Mouse (Mus musculus) stomach, postnatal 0 days (tissue): ENCODE results near the gene Dppa3. TPM values are rescaled to one million over a fixed set of nuclear protein-coding genes. Genes with fewer than 3 reads are reported as not detected.

Experiments
- ATAC-seq: fragments of 200-750 bp; cut with Nextera tagmentation; 2 replicates; pipeline ENCODE4 v1.8.0; 2017; ENCODE audit not compliant: low FRiP score, low TSS enrichment
- DNase-seq: peaks from one replicate; pipeline ENCODE4 v3.0.0-alpha.2; 2016; ENCODE audit warnings: low spot score
- H3K27ac ChIP-seq: fragments of 300-500 bp; sonication (generic); replicated peaks from 2 replicates; pipeline ENCODE4 v1.5.1; 2014; ENCODE audit warnings: mild to moderate bottlenecking, control low read depth
- H3K27me3 ChIP-seq: fragments of 300-500 bp; sonication (generic); 2 replicates; pipeline ENCODE4 v1.6.1; 2014; ENCODE audit warnings: low read length; ENCODE audit not compliant: control insufficient read depth, insufficient read depth
- H3K36me3 ChIP-seq: fragments of 300-500 bp; sonication (generic); 2 replicates; pipeline ENCODE4 v1.6.1; 2014; ENCODE audit warnings: low read length, mixed read lengths; ENCODE audit not compliant: control insufficient read depth, insufficient read depth
- H3K4me1 ChIP-seq: fragments of 300-500 bp; sonication (generic); replicated peaks from 2 replicates; pipeline ENCODE4 v1.6.1; 2014; ENCODE audit warnings: antibody characterized with exemption; ENCODE audit not compliant: control insufficient read depth, insufficient read depth
- H3K4me2 ChIP-seq: fragments of 300-500 bp; sonication (generic); replicated peaks from 2 replicates; pipeline ENCODE4 v1.6.1; 2014; ENCODE audit warnings: low read depth, mild to moderate bottlenecking, control low read depth, moderate library complexity
- H3K4me3 ChIP-seq: fragments of 300-500 bp; sonication (generic); 2 replicates; pipeline ENCODE4 v1.5.1; 2014; ENCODE audit warnings: low read depth, low read length, control low read depth
- H3K9ac ChIP-seq: fragments of 300-500 bp; sonication (generic); 2 replicates; pipeline ENCODE4 v1.6.1; 2014; ENCODE audit warnings: mild to moderate bottlenecking, low read length, control low read depth, mixed read lengths
- H3K9me3 ChIP-seq: fragments of 300-500 bp; sonication (generic); 2 replicates; pipeline ENCODE4 v1.6.1; 2016; ENCODE audit warnings: low read length; ENCODE audit not compliant: control insufficient read depth
- CTCF ChIP-seq: IDR thresholded peaks from 2 replicates; pipeline ENCODE4 v1.5.1; 2016; ENCODE audit warnings: antibody characterized with exemption, low read depth, mild to moderate bottlenecking, moderate library complexity
- EP300 ChIP-seq: optimal IDR thresholded peaks from 2 replicates; pipeline ENCODE3; 2016; ENCODE audit warnings: antibody characterized with exemption
- WGBS: fragments of 180-500 bp; shearing (Covaris S2); extraction: QIAGEN DNeasy Blood & Tissue Kit; methylation state at CpG from one replicate; pipeline ENCODE4 v1.1.7; 2014; 5-methylcytosine and 5-hydroxymethylcytosine counted together
- polyA plus RNA-seq: library from polyadenylated mRNA; unstranded; fragments of >200 nt; fragmentation: Nextera tagmentation; extraction: Ambion mirVana; gene quantifications from 2 replicates; pipeline ENCODE4 v1.2.1, GENCODE M21; 2015

Gene Dppa3
- polyA plus RNA-seq, 1 experiment from 2014 or later = not detected

- Histone ChIP-seq H3K27ac (no peak overlapping the region), H3K4me3 (no peak overlapping the region), H3K36me3 (no peaks in the 10 kb centered on the region), H3K27me3 (no peaks in the 10 kb centered on the region), H3K9me3 (no peaks in the 10 kb centered on the region), H3K4me1 (no peaks in the 10 kb centered on the region), H3K9ac (no peak overlapping the region), H3K4me2 (no peak overlapping the region)
- WGBS = 79% methylated on average over 6 of the region's 6 CpGs
- ATAC-seq (0 out of 2 replicates have a peak, but pooled peaks have one; percentile 24), DNase-seq (no peak)
- no peak for TF ChIP-seq EP300
- no peak for TF ChIP-seq CTCF
These were observed 28.1 kb downstream of the Dppa3 start for GRCm38 (mm10) chr6:122654301-122654700.

GRCm38 (mm10) chr6:122657630-122658029 lies 31.4 kb downstream of the Dppa3 start:
- Histone ChIP-seq H3K9ac (no peak overlapping the region), H3K4me1 (no peaks in the 10 kb centered on the region), H3K4me3 (no peak overlapping the region), H3K4me2 (no peak overlapping the region), H3K27me3 (no peaks in the 10 kb centered on the region), H3K27ac (no peak overlapping the region), H3K9me3 (no peaks in the 10 kb centered on the region), H3K36me3 (no peaks in the 10 kb centered on the region)
- no peak for ATAC-seq
- TF ChIP-seq EP300 (no peak), CTCF (no peak)
- 75% methylated on average over 5 of the region's 5 CpGs for WGBS
- no peak for DNase-seq

- 11% methylated on average over 7 of the region's 7 CpGs for WGBS
- no peak overlapping the region for H3K9ac ChIP-seq
- H3K27ac ChIP-seq = no peak overlapping the region
- no peak overlapping the region for H3K4me3 ChIP-seq
- no peaks in the 10 kb centered on the region for H3K9me3 ChIP-seq
- TF ChIP-seq CTCF = no peak
- no peak for TF ChIP-seq EP300
- no peaks in the 10 kb centered on the region for H3K36me3 ChIP-seq
- no peaks in the 10 kb centered on the region for H3K4me1 ChIP-seq
- ATAC-seq (no peak), DNase-seq (peak; percentile 35)
- no peaks in the 10 kb centered on the region for H3K27me3 ChIP-seq
- H3K4me2 ChIP-seq = no peak overlapping the region
These were observed 33.4 kb downstream of the Dppa3 start for GRCm38 (mm10) chr6:122659567-122659966.

- no peak overlapping the region for H3K4me3 ChIP-seq
- no peaks in the 10 kb centered on the region for H3K36me3 ChIP-seq
- no peak for ATAC-seq
- no peaks in the 10 kb centered on the region for H3K27me3 ChIP-seq
- TF ChIP-seq EP300 (no peak), CTCF (peak; percentile 81)
- H3K9me3 ChIP-seq = no peaks in the 10 kb centered on the region
- H3K4me2 ChIP-seq = no peak overlapping the region
- peak; percentile 38 for DNase-seq
- WGBS = 28% methylated on average over 8 of the region's 8 CpGs
- no peak overlapping the region for H3K9ac ChIP-seq
- H3K27ac ChIP-seq = no peak overlapping the region
- no peaks in the 10 kb centered on the region for H3K4me1 ChIP-seq
These were observed 34.6 kb downstream of the Dppa3 start for GRCm38 (mm10) chr6:122660601-122661379.

- Histone ChIP-seq H3K9ac (no peak overlapping the region), H3K9me3 (no peaks in the 10 kb centered on the region), H3K4me1 (no peaks in the 10 kb centered on the region), H3K27me3 (no peaks in the 10 kb centered on the region), H3K4me2 (no peak overlapping the region), H3K36me3 (no peaks in the 10 kb centered on the region), H3K4me3 (no peak overlapping the region), H3K27ac (no peak overlapping the region)
- TF ChIP-seq CTCF (no peak), EP300 (no peak)
- 0 out of 2 replicates have a peak, but pooled peaks have one; percentile 41 for ATAC-seq
- WGBS = 24% methylated on average over 22 of the region's 22 CpGs
- peak; percentile 72 for DNase-seq
These were observed 36.5 kb downstream of the Dppa3 start for GRCm38 (mm10) chr6:122662551-122663264.

- TF ChIP-seq EP300 (no peak), CTCF (no peak)
- H3K4me3 ChIP-seq = no peak overlapping the region
- no peaks in the 10 kb centered on the region for H3K9me3 ChIP-seq
- no peak overlapping the region for H3K9ac ChIP-seq
- ATAC-seq (no peak), DNase-seq (no peak)
- H3K27ac ChIP-seq = no peak overlapping the region
- no peak overlapping the region for H3K4me2 ChIP-seq
- no peaks in the 10 kb centered on the region for H3K4me1 ChIP-seq
- H3K36me3 ChIP-seq = no peaks in the 10 kb centered on the region
- 32% methylated on average over 14 of the region's 14 CpGs for WGBS
- H3K27me3 ChIP-seq = no peaks in the 10 kb centered on the region
These were observed 37.5 kb downstream of the Dppa3 start for GRCm38 (mm10) chr6:122663596-122664206.
